Mouse (Mus musculus) thymus, adult 2 months (tissue): ENCODE results near the gene Tap1.

ENCODE experiments used
- CTCF ChIP-seq: fragments of 200-500 bp; IDR thresholded peaks from 2 replicates; pipeline ENCODE4 v1.5.1; 2012; ENCODE audit warnings: mild to moderate bottlenecking, control low read depth, low read length, moderate library complexity, borderline replicate concordance; ENCODE audit not compliant: control insufficient read depth, poor library complexity, insufficient read depth; ENCODE audit errors: extremely low read depth
- POLR2A ChIP-seq: fragments of 200-500 bp; IDR thresholded peaks from 2 replicates; pipeline ENCODE4 v1.6.1; 2012; ENCODE audit warnings: mild to moderate bottlenecking, low read length, control low read depth, moderate library complexity; ENCODE audit not compliant: control insufficient read depth, poor library complexity, insufficient read depth; ENCODE audit errors: extremely low read depth

DNA sequence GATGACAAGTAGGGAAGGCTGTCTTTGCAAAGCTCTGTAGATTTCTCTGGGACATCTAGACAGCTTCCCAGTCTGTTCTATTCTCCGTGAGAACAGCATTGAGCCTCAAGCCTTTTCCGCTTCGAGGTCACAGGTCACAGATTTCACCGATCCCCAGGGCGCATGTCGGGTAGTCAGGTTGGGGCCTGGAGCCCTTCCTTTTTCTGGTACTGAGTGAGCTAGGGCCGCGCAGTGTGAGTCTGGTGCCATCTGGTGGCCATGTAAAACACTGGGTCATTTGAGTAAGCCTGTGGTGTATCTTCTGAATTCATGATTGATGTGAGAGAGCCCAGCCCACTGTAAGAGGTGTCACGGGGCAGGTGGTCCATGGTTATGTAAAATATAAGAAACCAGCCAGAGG lies 47.6 kb downstream of the Tap1 start:
- TF ChIP-seq POLR2A (no peak), CTCF (peak; percentile 82; the same call in 1 of the 2 replicates)
